Mouse (Mus musculus): ENCODE data around the gene Zfand5. TPM values are rescaled to one million over a fixed set of nuclear protein-coding genes. Genes with fewer than 3 reads are reported as not detected.
A peak's percentile ranks its signal among the peaks of the same experiment; 100 is the strongest.
"Not testable (repeated sequence)": the region's sequence is repeated elsewhere in the genome, so short reads cannot be mapped to it uniquely, and the experiment has no call there.

Zfand5 gene
- total RNA-seq (2021), result 100 to 1,000 TPM; 154 to 163 TPM

- intact Hi-C loops (cut with DNase I), result loop anchor here (1.0 to 10.0 kb wide), 2 partner anchors 235 to 293 kb away; no protein-coding TSS in a partner anchor
- peak; percentile 100 for DNase-seq
Observed at GRCm38 (mm10) chr19:21271741-21272654, at the start of gene Zfand5. Gene Zfand5, plus strand, starts transcription at chr19:21272278.

DNA sequence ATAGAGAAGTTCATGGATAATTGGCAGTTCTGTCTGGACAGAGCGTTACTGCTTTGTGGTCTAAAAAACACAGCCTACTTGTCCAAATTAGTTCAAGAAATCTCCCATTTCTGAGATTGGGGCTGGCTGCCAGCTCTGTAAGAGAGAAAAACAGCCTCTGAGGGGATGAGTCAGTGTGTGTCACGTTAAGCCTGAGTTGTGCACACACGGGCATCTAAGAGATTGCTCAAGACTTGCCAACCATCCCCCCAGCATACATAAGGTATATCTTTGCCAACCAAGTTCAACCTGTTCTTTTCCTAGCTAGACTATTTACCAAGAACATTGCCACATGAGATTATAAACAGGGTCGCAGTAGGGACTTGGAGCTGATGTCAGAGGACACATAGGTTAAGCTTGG is 44.9 kb upstream of the Zfand5 start:
- intact Hi-C loops (cut with DNase I), result no loop called here
- peak; percentile 6 for DNase-seq

DNA sequence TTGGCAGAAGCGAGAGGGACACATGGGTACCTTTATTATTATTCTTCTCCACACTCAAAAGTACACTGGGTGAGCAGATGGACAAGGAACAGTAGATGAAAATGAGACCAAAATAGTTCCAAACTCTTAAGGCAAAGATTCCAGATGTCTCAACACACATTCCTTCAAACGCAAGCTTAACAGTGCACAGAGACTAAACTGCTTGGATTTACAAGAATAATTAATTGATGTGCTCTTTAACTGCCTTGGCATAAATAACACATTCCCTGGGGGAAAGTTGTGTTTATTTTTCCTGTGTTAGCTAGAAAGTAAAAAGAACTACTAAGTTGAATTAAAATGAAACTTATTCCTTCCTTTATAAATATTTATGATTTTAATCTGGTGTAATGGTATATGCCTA is 44.3 kb upstream of the Zfand5 start:
- no peak for DNase-seq

GRCm38 (mm10) chr19:21248730-21249129 is 23.3 kb upstream of the Zfand5 start:
- intact Hi-C loops (cut with DNase I); DNase-seq: not testable (repeated sequence)

More for the DNA sequence above, 44.3 kb upstream of the Zfand5 start:
- intact Hi-C loops (cut with DNase I), result no loop called here

DNA sequence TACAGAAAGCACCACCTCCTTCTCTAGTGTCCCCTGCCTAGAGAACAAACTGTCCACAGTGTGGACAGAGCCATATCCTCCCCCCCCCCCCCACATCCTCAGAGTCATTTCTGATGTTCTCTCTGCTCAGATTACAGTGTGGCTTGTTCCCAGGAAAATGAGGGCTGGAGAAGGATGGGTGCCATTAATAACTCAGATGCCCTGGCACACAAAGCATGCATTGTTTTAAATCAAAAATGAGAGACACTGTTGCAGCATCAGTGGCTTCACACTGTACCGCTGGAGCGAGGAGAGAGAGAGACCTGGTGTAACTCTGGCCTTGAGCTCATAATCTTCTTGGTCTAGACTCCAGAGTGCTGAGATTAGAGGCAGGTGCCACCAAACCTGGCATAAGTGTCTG is 18.2 kb upstream of the Zfand5 start:
- intact Hi-C loops (cut with DNase I), result no loop called here
- DNase-seq, result no peak

DNA sequence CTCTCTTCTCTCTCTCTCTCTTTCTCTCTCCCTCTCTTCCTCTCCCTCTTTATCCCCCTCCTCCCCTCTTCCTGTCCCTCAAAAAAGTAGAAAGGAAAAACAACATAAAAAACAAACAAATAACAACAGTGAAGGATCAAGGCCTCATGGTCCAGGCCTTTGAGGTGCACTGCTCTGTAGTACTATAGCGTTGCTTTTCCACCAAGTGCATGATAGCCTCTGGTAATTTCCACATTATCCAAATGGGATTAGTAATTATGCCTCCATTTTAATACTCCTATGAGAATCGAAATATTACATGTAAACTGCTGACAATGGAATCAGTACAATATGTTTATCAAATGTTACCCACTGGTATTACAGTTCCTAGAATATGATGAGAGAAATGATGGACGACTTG is 16.2 kb upstream of the Zfand5 start:
- no peak for DNase-seq

GRCm38 (mm10) chr19:21259453-21259852 is 12.6 kb upstream of the Zfand5 start:
- no peak for DNase-seq
- intact Hi-C loops (cut with DNase I), result no loop called here

More for the DNA sequence above, 16.2 kb upstream of the Zfand5 start:
- intact Hi-C loops (cut with DNase I), result no loop called here

DNA sequence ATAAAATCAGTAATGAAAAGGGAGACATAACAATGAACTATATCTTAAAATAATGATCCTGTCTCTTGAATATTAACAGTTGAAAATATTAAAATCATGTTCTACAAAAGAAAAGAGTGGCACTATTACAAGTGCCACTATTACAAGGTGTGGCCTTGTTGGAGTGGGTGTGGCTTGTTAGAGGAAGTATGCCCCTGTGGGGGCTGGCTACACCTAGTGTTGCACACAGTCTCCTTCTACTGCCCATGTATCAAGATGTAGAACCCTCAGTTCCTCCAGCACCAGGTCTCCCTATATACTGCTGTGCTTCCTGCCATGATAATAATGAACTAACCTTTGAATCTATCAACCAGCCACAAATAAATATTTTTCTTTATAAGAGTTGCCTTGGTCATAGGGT is 11.8 kb upstream of the Zfand5 start:
- DNase-seq, result no peak
- intact Hi-C loops (cut with DNase I), result no loop called here

DNA sequence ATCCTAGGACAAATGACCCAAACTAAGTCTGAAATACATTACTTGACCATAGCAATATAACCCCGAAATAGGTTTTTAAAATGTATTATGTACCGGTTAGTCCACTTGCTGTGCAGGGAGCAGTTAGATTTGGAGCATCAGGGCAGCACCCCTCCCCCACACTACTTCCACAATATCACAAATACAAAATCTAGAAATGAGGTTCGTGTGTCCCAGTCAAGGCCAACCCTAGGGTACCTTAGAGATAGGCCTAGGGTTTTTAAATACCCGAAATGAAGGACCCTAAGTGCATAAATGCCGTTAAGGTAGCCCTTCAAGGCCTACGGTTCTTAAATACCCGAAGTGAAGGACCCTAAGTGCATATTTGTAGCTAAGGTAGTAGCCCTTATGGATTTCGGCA is 892 bp upstream of the Zfand5 start:
- intact Hi-C loops (cut with DNase I), result loop anchor here (10.0 kb wide), 1 partner anchor 294 kb away; no protein-coding TSS in a partner anchor

DNA sequence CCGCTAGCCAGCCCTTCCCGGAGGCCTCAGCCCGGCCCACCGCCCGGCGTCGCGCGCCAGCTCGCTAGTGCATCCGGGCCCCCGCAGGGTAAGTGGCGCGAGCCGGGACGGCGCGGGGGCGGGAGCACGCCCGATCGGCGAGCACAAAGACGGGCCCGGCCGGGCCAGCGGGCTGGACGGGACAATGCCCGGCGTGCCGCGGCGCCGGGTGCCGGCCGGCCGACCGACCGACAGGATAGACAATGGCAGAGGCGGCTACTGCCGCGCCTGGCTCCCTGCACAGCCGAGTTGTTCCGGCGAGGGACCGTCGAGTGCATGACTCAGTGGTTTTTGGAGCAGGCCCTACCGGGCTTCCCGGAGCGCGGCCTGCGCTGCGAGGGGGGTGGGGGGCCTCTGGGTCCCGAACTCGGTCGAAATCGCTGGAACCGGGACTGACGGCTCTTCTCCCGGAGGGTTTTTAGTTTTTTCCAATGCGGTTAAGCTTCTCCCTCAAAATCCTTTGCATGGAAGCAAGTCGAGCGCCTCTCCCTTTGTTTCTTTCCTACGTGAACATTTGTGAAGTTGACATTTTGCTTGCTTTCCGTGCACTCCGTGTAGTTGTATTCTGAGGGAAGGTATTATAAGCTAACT is 692 bp downstream of the Zfand5 start:
- DNase-seq, result peak; percentile 73

More for the DNA sequence above, 892 bp upstream of the Zfand5 start:
- peak; percentile 21 for DNase-seq

GRCm38 (mm10) chr19:21273440-21273839 is 1.4 kb downstream of the Zfand5 start:
- no peak for DNase-seq
- intact Hi-C loops (cut with DNase I), result loop anchor here (10.0 kb wide), 1 partner anchor 291 kb away; no protein-coding TSS in a partner anchor

More for the DNA sequence above, 692 bp downstream of the Zfand5 start:
- intact Hi-C loops (cut with DNase I), result loop anchor here (1.0 to 10.0 kb wide), 2 partner anchors 235 to 292 kb away; no protein-coding TSS in a partner anchor

DNA sequence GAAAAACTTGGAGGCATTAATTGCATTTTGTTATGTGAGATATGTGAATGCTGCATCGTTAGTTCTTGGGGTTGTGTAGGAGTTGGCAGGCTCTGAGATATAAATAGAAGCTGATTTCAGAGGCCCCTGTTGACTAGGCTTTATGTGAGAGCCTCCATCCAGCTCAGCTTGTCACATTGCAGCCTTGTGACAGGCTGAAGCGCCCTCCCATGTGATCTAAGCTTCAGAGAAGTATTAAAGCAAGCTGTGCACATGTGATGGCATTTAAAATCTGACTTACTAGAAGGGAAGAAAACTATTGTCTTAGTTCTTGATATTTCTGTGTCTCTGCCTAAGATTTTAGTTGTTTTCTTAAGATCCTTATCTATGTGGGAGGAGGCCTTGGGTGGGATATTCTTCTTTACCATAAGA is 2.1 kb downstream of the Zfand5 start:
- intact Hi-C loops (cut with DNase I), result loop anchor here (10.0 kb wide), 1 partner anchor 291 kb away; no protein-coding TSS in a partner anchor
- peak; percentile 38 for DNase-seq

DNA sequence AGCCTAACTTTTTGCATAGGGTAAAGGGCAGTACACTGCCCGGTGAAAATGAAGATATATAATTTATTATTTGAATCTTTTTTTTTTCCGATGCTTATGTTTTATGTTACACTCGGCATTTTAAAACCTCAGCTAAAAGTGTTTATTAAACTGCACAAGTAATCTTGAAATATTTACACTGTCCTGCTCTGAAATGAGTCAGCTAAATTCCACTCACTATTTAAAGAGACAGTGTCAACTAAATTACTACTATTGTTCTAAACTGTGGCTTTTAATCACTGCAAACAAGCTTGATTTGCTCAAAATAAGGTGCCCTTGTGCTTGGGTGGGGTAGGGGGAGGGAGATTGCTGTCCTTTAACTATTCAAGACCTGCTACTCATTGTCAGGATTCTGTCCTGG is 2.6 kb downstream of the Zfand5 start:
- no peak for DNase-seq
- intact Hi-C loops (cut with DNase I), result loop anchor here (10.0 kb wide), 1 partner anchor 290 kb away; no protein-coding TSS in a partner anchor

- intact Hi-C loops (cut with DNase I), result loop anchor here (10.0 kb wide), 1 partner anchor 288 kb away; no protein-coding TSS in a partner anchor
- DNase-seq, result no peak
Observed at GRCm38 (mm10) chr19:21276317-21276716, 4.2 kb downstream of the Zfand5 start.

DNA sequence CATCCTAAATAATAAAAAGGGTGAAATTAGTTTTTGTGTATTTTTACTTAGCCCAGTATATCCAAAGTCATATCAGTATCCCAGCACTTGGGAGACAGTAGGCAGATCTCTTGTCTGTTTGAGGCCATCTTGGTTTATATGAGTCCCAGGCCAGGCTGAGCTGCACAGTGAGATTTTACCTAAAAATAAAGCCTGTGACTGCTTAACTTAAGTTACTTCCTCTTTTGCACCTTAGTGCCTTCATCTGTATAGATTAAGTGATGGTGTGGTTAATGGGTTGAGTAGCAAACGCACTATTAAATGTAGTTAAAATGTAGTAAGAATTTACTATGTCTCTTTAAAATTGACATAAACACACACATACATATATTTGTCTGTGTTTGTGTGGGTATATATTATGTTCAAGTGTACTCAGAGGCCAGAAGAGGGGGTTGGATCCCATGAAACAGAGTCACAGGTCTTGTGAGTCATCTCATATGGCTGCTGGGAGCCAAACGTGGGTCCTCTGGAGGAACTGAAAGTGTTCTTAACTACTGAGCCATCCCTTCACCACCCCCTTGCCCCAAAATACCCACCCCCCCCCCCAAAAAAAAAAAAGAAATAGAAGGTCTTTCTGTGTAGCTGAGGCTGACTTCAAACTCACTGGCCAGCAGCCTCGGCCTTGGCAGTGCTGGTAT is 14.5 kb downstream of the Zfand5 start:
- intact Hi-C loops (cut with DNase I), result no loop called here
- no peak for DNase-seq

GRCm38 (mm10) chr19:21297411-21297810 is 25.3 kb downstream of the Zfand5 start:
- intact Hi-C loops (cut with DNase I), result no loop called here
- no peak for DNase-seq

- DNase-seq, result no peak
- intact Hi-C loops (cut with DNase I), result no loop called here
Observed at GRCm38 (mm10) chr19:21301787-21302186, 29.7 kb downstream of the Zfand5 start.

GRCm38 (mm10) chr19:21307755-21308154 is 35.7 kb downstream of the Zfand5 start:
- DNase-seq, result no peak
- intact Hi-C loops (cut with DNase I), result no loop called here

DNA sequence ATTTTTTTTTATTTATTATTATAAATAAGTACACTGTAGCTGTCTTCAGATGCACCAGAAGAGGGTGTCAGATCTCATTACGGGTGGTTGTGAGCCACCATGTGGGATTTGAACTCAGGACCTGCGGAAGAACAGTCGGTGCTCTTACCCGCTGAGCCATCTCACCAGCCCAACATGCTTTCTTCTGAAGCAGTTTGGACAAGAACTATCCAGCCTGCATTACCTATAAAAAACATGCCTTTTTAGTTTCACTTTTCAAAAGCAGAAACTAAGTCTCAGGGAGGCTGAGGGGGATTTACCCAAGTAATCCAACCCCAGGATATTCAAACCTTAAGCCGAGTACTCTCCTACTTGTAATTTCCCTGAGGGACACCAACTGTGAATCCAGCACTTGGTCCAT is 38.3 kb downstream of the Zfand5 start:
- DNase-seq; intact Hi-C loops (cut with DNase I): not testable (repeated sequence)

GRCm38 (mm10) chr19:21315701-21316100 is 43.6 kb downstream of the Zfand5 start:
- intact Hi-C loops (cut with DNase I), result no loop called here
- DNase-seq, result no peak

DNA sequence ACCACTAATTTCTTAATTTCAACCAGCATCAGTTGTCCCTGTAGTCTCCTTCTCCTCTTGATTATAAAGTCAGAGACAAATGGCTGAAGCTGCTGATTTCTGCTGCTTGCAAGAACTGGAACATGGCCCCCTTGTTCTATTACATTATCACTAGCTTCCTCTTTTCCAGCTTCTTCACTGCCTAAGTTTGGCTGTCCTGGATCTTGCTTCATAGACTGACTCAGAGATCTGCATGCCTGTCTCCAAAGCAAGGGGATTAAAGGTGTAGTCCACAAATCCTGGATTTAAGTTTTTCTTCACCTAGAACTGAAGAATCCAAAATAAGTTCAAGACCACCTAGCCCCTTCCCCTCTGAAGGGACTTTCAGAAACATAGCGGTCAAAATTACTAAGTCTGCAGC is 47.5 kb downstream of the Zfand5 start:
- DNase-seq, result no peak
- intact Hi-C loops (cut with DNase I), result no loop called here

Data from left cerebral cortex, postnatal 4 days (tissue).